Mouse (Mus musculus): Measurements from ENCODE around the gene Psma5. TPM values are rescaled to one million over a fixed set of nuclear protein-coding genes. Genes with fewer than 3 reads are reported as not detected.
A peak's percentile ranks its signal among the peaks of the same experiment; 100 is the strongest.

The Psma5 gene
- polyA plus RNA-seq, 1 experiment from 2014 or later, result 195 TPM

DNA sequence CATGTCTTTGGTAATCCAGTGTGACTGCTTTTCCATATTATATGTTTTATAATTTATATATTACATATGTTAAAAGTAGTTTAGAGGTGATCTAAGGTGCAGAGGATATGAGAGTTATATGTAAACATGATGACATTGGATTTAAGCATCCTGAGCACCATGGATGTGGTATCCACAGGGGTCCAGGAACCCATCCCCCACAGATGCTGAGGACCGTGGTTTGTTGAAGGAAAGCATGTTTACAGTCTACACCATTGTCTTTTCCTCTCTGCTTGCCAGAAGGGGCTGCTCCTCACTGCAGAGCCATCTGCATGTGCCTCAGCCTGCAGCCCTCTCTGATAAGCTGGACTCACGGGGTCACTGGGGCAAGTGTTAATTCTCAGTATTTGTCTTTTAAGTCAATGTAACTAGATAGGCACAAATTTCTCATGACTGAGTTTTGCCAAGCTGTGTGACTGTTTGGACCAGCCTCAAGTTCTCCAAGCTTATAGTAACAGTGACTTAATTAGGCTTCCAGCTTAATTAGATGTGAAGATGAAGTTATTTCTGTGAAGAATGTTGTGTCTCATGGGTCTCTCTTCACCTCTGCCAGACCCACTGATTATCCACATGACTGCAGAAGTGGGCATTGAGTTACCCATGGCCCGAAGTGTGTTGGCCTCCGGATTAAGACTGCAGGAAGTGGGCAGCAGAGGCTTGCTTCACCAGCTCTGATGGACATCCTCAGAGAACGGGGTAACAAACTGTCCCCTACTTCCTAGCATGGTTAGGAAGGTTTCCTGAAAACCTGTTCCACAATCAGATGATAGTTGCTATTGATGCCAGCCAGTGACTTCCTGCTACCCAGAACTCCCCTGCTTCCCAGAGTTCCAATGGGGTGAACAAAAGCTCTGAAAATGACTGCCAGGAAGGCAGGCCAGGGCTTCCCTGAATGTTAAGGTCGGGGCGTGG is 41.2 kb downstream of the Psma5 start:
- H3K27ac ChIP-seq (ENCODE audit: low read length), result 0 out of 2 replicates have a peak overlapping the region, but pooled peaks have one; percentile 32
- peaks cover 46% of the 10 kb centered on the region for H3K4me1 ChIP-seq (ENCODE audit: control insufficient read depth, insufficient read depth, low read length)
- 47% methylated on average over 7 of the region's 7 CpGs for WGBS
- H3K4me3 ChIP-seq (ENCODE audit: low read length), result no peak overlapping the region
- H3K4me2 ChIP-seq (ENCODE audit: low read depth, low read length), result no peak overlapping the region
- no peak overlapping the region for H3K9ac ChIP-seq (ENCODE audit: low read length)
- ATAC-seq (replicated peaks; ENCODE audit: extremely low read depth, insufficient read depth, low FRiP score), result no peak
- no peaks in the 10 kb centered on the region for H3K9me3 ChIP-seq (replicated peaks; ENCODE audit: control insufficient read depth, low read length)
- H3K27me3 ChIP-seq (ENCODE audit: control insufficient read depth, insufficient read depth, low read length), result no peaks in the 10 kb centered on the region
- no peaks in the 10 kb centered on the region for H3K36me3 ChIP-seq (ENCODE audit: control insufficient read depth, insufficient read depth)

- no peak for ATAC-seq (replicated peaks; ENCODE audit: extremely low read depth, insufficient read depth, low FRiP score)
- WGBS, result 78% methylated on average over 6 of the region's 6 CpGs
- H3K27me3 ChIP-seq (ENCODE audit: control insufficient read depth, insufficient read depth, low read length), result no peaks in the 10 kb centered on the region
- peaks cover 33% of the 10 kb centered on the region for H3K4me1 ChIP-seq (ENCODE audit: control insufficient read depth, insufficient read depth, low read length)
- no peak overlapping the region for H3K4me2 ChIP-seq (ENCODE audit: low read depth, low read length)
- H3K4me3 ChIP-seq (ENCODE audit: low read length), result no peak overlapping the region
- H3K36me3 ChIP-seq (ENCODE audit: control insufficient read depth, insufficient read depth), result no peaks in the 10 kb centered on the region
- no peaks in the 10 kb centered on the region for H3K9me3 ChIP-seq (replicated peaks; ENCODE audit: control insufficient read depth, low read length)
- no peak overlapping the region for H3K9ac ChIP-seq (ENCODE audit: low read length)
- no peak overlapping the region for H3K27ac ChIP-seq (ENCODE audit: low read length)
Measured at GRCm38 (mm10) chr3:108300455-108301030, 43.8 kb downstream of the Psma5 start.

GRCm38 (mm10) chr3:108303683-108304082 is 47.0 kb downstream of the Psma5 start:
- H3K4me1 ChIP-seq (ENCODE audit: control insufficient read depth, insufficient read depth, low read length), result peaks cover 18% of the 10 kb centered on the region
- WGBS, result 86% methylated on average over 8 of the region's 8 CpGs
- ATAC-seq (replicated peaks; ENCODE audit: extremely low read depth, insufficient read depth, low FRiP score), result no peak
- no peak overlapping the region for H3K4me3 ChIP-seq (ENCODE audit: low read length)
- H3K9ac ChIP-seq (ENCODE audit: low read length), result no peak overlapping the region
- H3K27me3 ChIP-seq (ENCODE audit: control insufficient read depth, insufficient read depth, low read length), result no peaks in the 10 kb centered on the region
- H3K4me2 ChIP-seq (ENCODE audit: low read depth, low read length), result no peak overlapping the region
- H3K9me3 ChIP-seq (replicated peaks; ENCODE audit: control insufficient read depth, low read length), result no peaks in the 10 kb centered on the region
- no peak overlapping the region for H3K27ac ChIP-seq (ENCODE audit: low read length)
- no peaks in the 10 kb centered on the region for H3K36me3 ChIP-seq (ENCODE audit: control insufficient read depth, insufficient read depth)

- H3K4me2 ChIP-seq (ENCODE audit: low read depth, low read length), result no peak overlapping the region
- H3K4me3 ChIP-seq (ENCODE audit: low read length), result no peak overlapping the region
- H3K27me3 ChIP-seq (ENCODE audit: control insufficient read depth, insufficient read depth, low read length), result no peaks in the 10 kb centered on the region
- H3K9ac ChIP-seq (ENCODE audit: low read length), result no peak overlapping the region
- no peaks in the 10 kb centered on the region for H3K36me3 ChIP-seq (ENCODE audit: control insufficient read depth, insufficient read depth)
- H3K9me3 ChIP-seq (replicated peaks; ENCODE audit: control insufficient read depth, low read length), result no peaks in the 10 kb centered on the region
- H3K4me1 ChIP-seq (ENCODE audit: control insufficient read depth, insufficient read depth, low read length), result peaks cover 18% of the 10 kb centered on the region
- no peak for ATAC-seq (replicated peaks; ENCODE audit: extremely low read depth, insufficient read depth, low FRiP score)
- 84% methylated on average over 4 of the region's 4 CpGs for WGBS
- H3K27ac ChIP-seq (ENCODE audit: low read length), result no peak overlapping the region
Measured at GRCm38 (mm10) chr3:108304747-108305146, 48.0 kb downstream of the Psma5 start.

DNA sequence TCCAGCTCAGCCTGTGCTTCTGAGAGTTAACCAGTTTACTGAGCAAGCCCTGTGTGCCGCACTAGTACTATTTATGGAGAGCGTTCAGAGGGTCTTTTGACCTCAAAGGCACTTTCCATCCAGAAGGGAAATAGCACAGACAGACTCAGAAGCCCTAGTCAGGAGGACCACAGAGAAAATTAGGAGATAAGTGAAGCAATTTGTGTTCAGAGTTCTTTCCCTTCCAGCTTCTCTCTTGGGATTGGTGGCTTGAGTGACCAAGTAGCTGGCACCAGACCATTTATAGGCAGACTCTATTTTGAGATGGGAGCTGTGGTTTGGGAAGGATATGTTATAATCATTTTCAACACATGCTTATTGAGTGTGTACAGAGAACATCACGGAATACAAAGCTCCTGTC is 49.7 kb downstream of the Psma5 start:
- Histone ChIP-seq H3K9ac (ENCODE audit: low read length) (peak overlapping the region; percentile 50; the same call in 1 of the 2 replicates), H3K36me3 (ENCODE audit: control insufficient read depth, insufficient read depth) (no peaks in the 10 kb centered on the region), H3K4me1 (ENCODE audit: control insufficient read depth, insufficient read depth, low read length) (peaks cover 27% of the 10 kb centered on the region), H3K27me3 (ENCODE audit: control insufficient read depth, insufficient read depth, low read length) (no peaks in the 10 kb centered on the region), H3K9me3 (replicated peaks; ENCODE audit: control insufficient read depth, low read length) (no peaks in the 10 kb centered on the region), H3K4me3 (ENCODE audit: low read length) (no peak overlapping the region), H3K4me2 (ENCODE audit: low read depth, low read length) (peak overlapping the region; percentile 51), H3K27ac (ENCODE audit: low read length) (peak overlapping the region; percentile 78)
- WGBS, result 22% methylated on average over 3 of the region's 3 CpGs
- ATAC-seq (replicated peaks; ENCODE audit: extremely low read depth, insufficient read depth, low FRiP score), result 0 out of 2 replicates have a peak, but pooled peaks have one; percentile 20

DNA sequence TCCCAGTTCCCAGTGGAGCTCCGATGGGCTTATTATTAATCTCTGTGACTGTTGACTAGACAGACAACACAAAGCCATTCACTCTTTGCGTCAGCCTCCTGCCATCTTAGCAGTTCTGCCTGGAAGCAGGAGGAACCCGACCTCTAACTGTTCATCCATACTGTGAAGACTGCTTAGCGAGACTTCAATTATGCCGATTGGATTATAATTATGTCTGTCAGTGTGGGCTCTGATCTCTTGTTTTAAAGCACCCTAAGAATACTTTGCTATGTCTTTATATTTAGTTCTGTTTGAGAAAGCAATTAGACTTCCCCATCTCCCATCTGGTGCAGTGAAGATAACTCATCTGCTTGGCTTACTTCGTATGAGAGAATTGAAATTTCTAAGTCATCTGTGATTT is 50.8 kb downstream of the Psma5 start:
- Histone ChIP-seq H3K27me3 (ENCODE audit: control insufficient read depth, insufficient read depth, low read length) (no peaks in the 10 kb centered on the region), H3K9me3 (replicated peaks; ENCODE audit: control insufficient read depth, low read length) (no peaks in the 10 kb centered on the region), H3K4me1 (ENCODE audit: control insufficient read depth, insufficient read depth, low read length) (peaks cover 27% of the 10 kb centered on the region), H3K4me3 (ENCODE audit: low read length) (no peak overlapping the region), H3K36me3 (ENCODE audit: control insufficient read depth, insufficient read depth) (no peaks in the 10 kb centered on the region), H3K4me2 (ENCODE audit: low read depth, low read length) (no peak overlapping the region), H3K27ac (ENCODE audit: low read length) (no peak overlapping the region), H3K9ac (ENCODE audit: low read length) (no peak overlapping the region)
- 88% methylated on average over 6 of the region's 6 CpGs for WGBS
- ATAC-seq (replicated peaks; ENCODE audit: extremely low read depth, insufficient read depth, low FRiP score), result no peak

DNA sequence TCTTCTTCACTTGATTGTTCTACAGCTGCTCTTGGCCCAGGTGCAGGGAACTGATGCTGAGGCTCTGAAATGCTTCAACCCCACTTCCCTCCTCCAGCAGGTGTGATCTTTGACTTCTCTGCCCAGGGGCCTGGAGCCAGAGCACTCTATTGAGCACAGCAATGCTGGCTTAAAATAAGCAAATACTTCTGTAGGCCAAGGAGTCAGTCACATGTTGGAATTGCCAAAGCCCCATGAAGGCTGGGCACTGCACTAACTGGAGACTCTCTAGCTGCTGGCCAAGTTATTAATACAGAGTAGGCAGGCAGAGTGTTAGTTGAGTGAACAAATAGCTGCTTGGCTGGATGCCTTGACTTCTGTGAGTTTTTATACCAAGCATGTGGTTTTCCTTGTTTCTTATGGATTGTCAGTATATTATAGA is 54.2 kb downstream of the Psma5 start:
- Histone ChIP-seq H3K4me2 (ENCODE audit: low read depth, low read length) (no peak overlapping the region), H3K4me1 (ENCODE audit: control insufficient read depth, insufficient read depth, low read length) (peaks cover 31% of the 10 kb centered on the region), H3K27ac (ENCODE audit: low read length) (peak overlapping the region; percentile 47), H3K4me3 (ENCODE audit: low read length) (no peak overlapping the region), H3K27me3 (ENCODE audit: control insufficient read depth, insufficient read depth, low read length) (no peaks in the 10 kb centered on the region), H3K36me3 (ENCODE audit: control insufficient read depth, insufficient read depth) (no peaks in the 10 kb centered on the region), H3K9me3 (replicated peaks; ENCODE audit: control insufficient read depth, low read length) (no peaks in the 10 kb centered on the region), H3K9ac (ENCODE audit: low read length) (no peak overlapping the region)
- ATAC-seq (replicated peaks; ENCODE audit: extremely low read depth, insufficient read depth, low FRiP score), result peak; percentile 68; the same call in 1 of the 2 replicates

GRCm38 (mm10) chr3:108311688-108312087 is 55.0 kb downstream of the Psma5 start:
- Histone ChIP-seq H3K9ac (ENCODE audit: low read length) (no peak overlapping the region), H3K4me1 (ENCODE audit: control insufficient read depth, insufficient read depth, low read length) (peaks cover 26% of the 10 kb centered on the region), H3K36me3 (ENCODE audit: control insufficient read depth, insufficient read depth) (no peaks in the 10 kb centered on the region), H3K4me3 (ENCODE audit: low read length) (no peak overlapping the region), H3K4me2 (ENCODE audit: low read depth, low read length) (no peak overlapping the region), H3K9me3 (replicated peaks; ENCODE audit: control insufficient read depth, low read length) (no peaks in the 10 kb centered on the region), H3K27ac (ENCODE audit: low read length) (no peak overlapping the region), H3K27me3 (ENCODE audit: control insufficient read depth, insufficient read depth, low read length) (no peaks in the 10 kb centered on the region)
- 71% methylated on average over 4 of the region's 4 CpGs for WGBS
- ATAC-seq (replicated peaks; ENCODE audit: extremely low read depth, insufficient read depth, low FRiP score), result no peak

DNA sequence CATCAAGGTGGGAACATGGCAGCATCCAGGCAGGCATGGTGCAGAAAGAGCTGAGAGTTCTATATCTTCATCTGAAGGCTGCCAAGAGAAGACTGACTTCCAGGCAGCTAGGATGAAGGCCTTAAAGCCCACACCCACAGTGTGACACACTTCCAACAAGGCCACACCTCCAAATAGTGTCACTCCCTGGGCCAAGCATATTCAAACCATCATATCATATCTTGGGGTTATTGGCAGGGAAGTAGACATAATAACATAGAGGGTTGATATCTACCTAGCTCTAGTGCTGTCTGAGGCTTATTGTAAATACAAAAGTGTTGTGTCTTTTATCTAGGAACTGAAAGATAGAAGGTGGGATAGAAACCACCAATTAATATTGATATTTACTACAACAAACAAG is 55.7 kb downstream of the Psma5 start:
- no peaks in the 10 kb centered on the region for H3K36me3 ChIP-seq (ENCODE audit: control insufficient read depth, insufficient read depth)
- no peak overlapping the region for H3K4me3 ChIP-seq (ENCODE audit: low read length)
- H3K27me3 ChIP-seq (ENCODE audit: control insufficient read depth, insufficient read depth, low read length), result no peaks in the 10 kb centered on the region
- H3K9me3 ChIP-seq (replicated peaks; ENCODE audit: control insufficient read depth, low read length), result no peaks in the 10 kb centered on the region
- H3K9ac ChIP-seq (ENCODE audit: low read length), result no peak overlapping the region
- H3K4me2 ChIP-seq (ENCODE audit: low read depth, low read length), result no peak overlapping the region
- peaks cover 26% of the 10 kb centered on the region for H3K4me1 ChIP-seq (ENCODE audit: control insufficient read depth, insufficient read depth, low read length)
- no peak overlapping the region for H3K27ac ChIP-seq (ENCODE audit: low read length)
- ATAC-seq (replicated peaks; ENCODE audit: extremely low read depth, insufficient read depth, low FRiP score), result no peak

All from heart, embryonic 16.5 days (tissue).